Mouse (Mus musculus): ENCODE results near the gene Ppig. TPM values are rescaled to one million over a fixed set of nuclear protein-coding genes. Genes with fewer than 3 reads are reported as not detected.

The Ppig gene
- total RNA-seq, 2 experiments from 2014 or later, result 89.5 to 95.0 TPM

DNA sequence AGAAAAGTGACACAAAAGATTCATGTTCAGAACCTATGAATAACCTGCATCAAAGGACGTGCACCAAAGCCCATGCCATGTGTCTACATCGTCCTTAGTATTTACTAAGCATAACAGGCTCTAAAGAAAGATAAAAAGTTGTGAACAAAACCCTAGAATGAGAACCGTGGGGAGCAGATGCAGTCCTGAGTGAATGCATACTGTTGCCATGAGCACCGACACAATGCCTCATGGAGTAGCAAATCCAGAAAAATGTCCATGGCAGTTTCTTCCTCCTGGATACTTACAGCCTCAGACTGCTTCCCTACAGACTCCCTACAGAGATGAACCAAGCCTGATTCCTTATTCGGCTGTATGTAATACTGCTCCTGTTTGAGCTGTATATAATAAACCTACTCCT is 38.6 kb downstream of the Ppig start:
- DNase-seq (ENCODE audit: low spot score in 2 of 2), result no peak

DNA sequence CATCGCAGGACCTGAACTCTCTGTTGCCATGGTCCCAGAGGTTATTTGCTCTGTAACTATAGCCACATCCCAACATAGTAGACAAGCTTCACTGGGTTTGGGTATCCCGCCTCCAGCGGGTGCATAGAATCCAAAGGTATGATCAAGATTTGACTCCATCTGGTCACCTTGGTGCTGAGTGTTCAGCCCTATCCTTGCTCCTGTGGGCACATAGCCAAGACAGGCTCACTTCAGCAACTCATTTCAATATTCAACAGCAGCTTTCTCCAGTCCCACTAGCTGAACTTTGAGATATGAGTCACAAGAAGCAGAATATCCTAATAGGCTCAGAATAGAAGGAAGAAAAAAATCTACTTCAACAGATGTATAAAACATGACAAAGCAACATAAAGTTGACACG is 41.0 kb downstream of the Ppig start:
- no peak for DNase-seq (ENCODE audit: low spot score in 2 of 2)

DNA sequence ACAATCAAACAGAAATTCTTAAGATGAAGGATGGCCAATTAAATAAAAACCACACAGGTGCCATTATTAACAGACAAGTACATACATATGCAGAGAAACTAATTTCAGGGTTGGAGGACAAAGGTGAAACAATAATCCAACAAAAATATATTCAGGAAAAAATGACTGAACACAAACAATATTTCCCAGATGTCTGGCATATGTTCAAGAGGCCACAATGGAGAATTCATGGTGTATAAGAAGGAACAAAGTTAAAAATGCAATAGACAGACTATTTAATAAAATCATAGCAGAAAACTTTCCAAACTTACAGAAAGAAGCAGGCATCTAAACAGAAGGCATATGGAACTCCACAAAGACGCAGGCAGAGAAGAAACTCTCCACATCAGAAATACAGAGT is 42.4 kb downstream of the Ppig start:
- no peak for DNase-seq (ENCODE audit: low spot score in 2 of 2)

DNA sequence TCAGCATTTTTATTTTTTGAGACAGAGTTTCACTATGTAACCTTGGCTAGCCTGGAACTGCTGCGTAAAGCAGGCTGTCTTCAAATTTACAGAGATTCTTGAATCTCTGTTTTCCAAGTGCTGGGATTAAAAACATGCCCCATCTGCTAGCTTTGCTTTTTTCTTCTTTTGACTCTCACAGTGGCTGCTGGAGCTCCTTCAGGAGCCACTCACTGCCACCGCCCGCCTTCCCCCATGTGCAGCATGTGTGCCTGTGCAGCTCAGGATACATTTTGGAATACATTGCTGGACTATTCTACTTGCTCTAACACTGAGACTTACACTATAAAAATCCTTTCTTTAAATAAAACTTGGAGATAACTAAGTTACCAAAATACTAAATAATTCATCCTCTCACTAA is 51.0 kb downstream of the Ppig start:
- DNase-seq (ENCODE audit: low spot score in 2 of 2), result no peak

DNA sequence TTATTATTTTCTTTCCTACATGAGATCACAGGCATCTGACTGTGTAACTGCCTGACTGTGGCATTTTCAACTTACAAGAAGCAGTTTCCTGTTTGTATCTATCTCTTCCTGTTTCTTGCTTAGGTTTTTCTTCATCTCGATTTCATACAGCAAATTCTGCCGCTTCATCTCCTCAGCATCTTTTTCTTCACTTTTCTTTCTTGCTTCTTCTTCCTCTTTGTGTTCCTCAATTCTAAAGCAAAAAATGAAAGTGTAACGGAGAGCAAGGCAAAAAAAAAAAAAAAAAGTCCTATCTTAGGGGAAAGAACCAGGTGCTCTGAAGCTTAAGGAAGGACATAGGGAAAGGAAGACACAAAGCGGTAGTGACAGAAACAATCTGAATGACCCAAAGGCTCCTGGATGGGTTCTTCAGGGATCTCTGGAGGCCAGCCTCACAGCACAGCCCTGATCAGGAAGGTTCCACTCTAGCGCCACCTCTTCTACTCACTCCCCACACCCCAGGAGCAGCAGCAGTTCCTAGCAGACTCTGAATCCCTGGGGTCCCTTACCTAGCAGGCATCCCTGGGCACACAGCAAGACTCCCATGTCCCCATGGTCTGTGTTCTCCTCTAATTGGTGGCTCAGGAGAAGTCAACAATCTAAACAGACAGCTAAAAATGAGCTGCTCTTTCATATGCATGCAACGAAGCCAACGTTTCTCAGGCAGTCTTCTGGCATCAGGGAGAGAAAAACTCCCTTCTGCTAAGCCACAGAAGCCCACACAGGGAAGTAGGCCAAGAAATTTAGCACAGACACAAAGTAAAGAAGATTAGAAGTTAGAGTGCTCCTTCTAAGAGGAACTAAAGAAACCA is 55.9 kb downstream of the Ppig start:
- DNase-seq (ENCODE audit: low spot score in 2 of 2), result no peak

DNA sequence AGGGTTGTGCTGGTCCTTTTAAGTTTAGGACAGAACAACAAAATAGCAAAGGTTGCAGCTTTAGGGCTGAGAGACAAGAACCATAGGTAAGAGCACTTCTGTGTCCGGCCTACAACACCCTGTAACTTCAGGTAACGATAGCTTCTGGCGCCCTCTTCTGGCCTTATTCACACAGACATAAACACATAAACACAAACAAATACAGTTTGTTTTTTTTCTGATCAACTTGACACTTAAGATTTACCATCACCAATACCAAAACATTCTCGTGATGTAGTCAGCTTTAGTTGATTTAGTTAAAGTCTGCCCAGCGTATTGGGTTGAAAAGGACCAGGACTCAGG is 56.5 kb downstream of the Ppig start:
- DNase-seq (ENCODE audit: low spot score in 2 of 2), result no peak

DNA sequence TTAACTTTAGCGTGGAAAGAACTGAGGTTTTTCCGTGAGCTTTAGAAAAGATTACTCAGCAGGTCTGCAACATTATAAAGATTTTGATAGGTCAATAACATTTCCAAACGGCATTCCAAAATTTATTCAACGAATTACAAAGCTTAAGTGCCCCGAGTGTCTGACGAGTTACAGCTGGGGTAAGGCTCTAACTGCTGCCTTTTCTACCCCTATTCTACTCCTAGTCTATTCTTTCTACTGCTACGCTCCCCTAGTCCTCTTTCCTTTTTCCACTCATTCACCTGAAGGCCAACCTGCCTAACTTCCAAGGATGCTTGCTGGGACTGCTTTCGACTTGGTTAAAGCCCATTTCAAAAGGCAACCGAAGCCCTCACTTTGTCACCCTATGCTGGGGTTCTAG is 66.6 kb downstream of the Ppig start:
- DNase-seq (ENCODE audit: low spot score in 2 of 2), result no peak

DNA sequence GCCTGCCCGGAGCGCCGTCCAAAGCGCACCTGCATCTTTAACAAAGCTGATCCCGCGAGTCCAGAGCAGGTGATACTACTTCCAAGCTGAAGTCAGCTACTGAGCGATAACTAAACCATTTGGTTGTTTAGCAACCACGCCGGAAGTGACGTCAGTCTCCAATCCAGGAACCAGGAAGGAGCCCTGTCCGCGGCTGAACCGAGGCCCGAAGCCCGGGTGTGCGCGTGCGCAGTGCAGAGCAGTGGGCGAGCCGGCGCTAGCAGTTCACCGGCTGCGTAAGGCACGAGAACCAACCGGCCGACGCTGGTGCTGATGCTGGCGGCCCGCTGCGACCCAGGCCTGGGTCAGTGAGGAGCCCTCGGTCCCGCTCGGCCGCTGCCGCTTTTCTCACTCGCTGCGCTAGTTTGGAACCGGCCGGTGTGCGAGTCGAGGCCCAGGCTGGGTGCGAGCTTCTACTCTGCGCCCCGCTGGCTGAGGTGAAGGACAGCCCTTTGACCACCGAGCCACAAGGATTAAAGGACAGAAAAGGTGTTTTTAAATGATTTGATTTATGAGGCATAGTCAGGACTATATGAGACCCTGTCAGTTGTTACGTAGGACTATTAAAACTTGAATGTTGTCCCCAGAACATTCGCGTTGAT is 67.2 kb downstream of the Ppig start, which contains the start of the genes Ccdc173 and Phospho2:
TSS of gene Ccdc173 (minus strand) at position 147 of the 641 bp plus-strand sequence.
TSS of gene Phospho2 (plus strand) at position 195 of the 641 bp plus-strand sequence.
- peak; percentile 94 to 95 for DNase-seq (ENCODE audit: low spot score in 2 of 2)

DNA sequence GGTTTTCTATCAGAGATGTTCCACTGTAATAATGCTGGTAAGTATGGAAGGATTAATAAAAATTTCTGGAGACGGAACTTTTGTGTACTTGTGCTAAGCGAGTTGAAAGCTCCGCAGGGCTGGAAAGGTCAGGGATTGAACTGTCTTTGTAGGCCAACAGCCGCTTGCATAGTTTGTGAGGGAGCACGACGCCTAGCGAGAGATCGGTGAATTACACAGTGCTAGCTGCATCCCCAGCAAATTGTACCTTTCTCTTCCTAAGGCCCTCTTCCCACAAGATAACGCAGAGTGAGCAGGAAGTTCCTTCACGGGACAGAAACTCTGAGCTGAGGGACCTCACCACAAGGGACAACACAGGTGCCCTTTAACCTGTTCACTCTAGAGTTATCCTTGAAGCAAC is 67.9 kb downstream of the Ppig start:
- peak; percentile 62 to 74 for DNase-seq (ENCODE audit: low spot score in 2 of 2)

DNA sequence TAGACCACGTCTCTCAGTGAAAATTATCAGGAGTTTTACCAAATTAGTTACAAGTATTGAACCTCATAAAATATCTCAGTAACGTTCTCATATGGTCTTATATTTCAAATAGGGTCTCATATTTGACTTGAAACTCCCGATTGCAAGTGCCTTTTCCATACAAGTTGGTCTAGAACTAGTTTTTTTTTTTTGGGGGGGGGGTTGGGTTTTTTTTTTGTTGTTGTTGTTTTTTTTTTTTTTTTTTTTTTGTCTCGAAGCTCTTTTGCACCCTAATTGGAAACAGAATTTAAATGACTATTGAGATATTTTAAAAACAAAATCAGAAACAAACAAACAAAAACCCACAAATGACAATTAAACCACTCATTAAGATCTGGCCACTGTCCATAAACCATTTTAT is 68.4 kb downstream of the Ppig start:
- DNase-seq (ENCODE audit: low spot score in 2 of 2), result no peak

DNA sequence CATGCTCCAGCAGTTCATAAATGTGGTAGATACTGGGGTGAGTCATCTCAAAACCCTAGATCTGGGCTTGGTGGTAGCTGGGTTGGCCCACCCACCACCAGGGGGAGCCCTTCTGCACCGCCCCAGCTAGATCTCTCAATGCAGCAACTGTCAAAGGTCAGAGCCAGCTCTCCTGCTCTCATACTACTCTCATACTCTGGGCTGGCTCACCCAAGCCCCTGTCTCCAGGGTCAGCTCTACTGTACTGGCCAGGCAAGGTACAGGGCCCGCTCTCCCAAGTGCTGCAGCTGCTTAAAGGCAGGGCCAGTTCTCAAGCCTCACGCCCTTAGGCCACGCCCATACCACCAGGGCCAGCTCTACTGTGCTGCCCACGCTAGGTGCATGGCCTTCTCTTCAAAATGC is 80.6 kb downstream of the Ppig start:
- peak; percentile 57 to 65 for DNase-seq (ENCODE audit: low spot score in 2 of 2)

Other genes starting within 250 kb of the Ppig start
- 10 to 100 TPM in 1 of 2 experiments, 1 to 10 TPM in 1; 2.0 to 40.1 TPM for gene Lrp2, start 136.5 kb upstream of the Ppig start, total RNA-seq (2021)
- gene Bbs5, start 75.4 kb upstream of the Ppig start, total RNA-seq (2021), result 10 to 100 TPM; 11.1 to 11.7 TPM
- 10 to 100 TPM in 1 of 2 experiments, 1 to 10 TPM in 1; 5.2 to 18.0 TPM for gene Klhl41, start 52.4 kb upstream of the Ppig start, total RNA-seq (2021)
- gene Fastkd1, start 9.0 kb upstream of the Ppig start, total RNA-seq (2021), result 10 to 100 TPM; 23.4 to 26.9 TPM
- 1 to 10 TPM; 2.7 to 3.0 TPM for gene Ccdc173, start 67.0 kb downstream of the Ppig start, total RNA-seq (2021)
- 10 to 100 TPM; 14.7 to 17.4 TPM for gene Phospho2, start 67.1 kb downstream of the Ppig start, total RNA-seq (2021)
- 10 to 100 TPM; 25.8 to 26.8 TPM for gene Klhl23, start 99.4 kb downstream of the Ppig start, total RNA-seq (2021)
- gene Ssb, start 139.0 kb downstream of the Ppig start, total RNA-seq (2021), result 100 to 1,000 TPM; 196 to 224 TPM
- 10 to 100 TPM; 26.0 to 27.1 TPM for gene Mettl5, start 163.1 kb downstream of the Ppig start, total RNA-seq (2021)
- 10 to 100 TPM; 72.6 to 78.7 TPM for gene Ubr3, start 174.7 kb downstream of the Ppig start, total RNA-seq (2021)

Measured in adrenal gland, postnatal 4 days (tissue).